Mouse (Mus musculus) cortical plate, adult 2 months (tissue): ENCODE measurements at regions not wholly inside any gene's neighbourhood (a gene's known extent, or its start where the extent isn't known, plus 50 kb on each side); places are given as distances from the start of the nearest gene placed in this dataset.

Source experiments
- CTCF ChIP-seq: fragments of 200-500 bp; IDR thresholded peaks from 2 replicates; pipeline ENCODE4 v1.5.1; 2011; ENCODE audit warnings: mild to moderate bottlenecking, control low read depth, low read length; ENCODE audit not compliant: insufficient read depth; ENCODE audit errors: extremely low read depth
- POLR2A ChIP-seq: fragments of 200-500 bp; IDR thresholded peaks from 2 replicates; pipeline ENCODE4 v1.6.1; 2011; ENCODE audit warnings: mild to moderate bottlenecking, low read length, control low read depth; ENCODE audit not compliant: insufficient read depth; ENCODE audit errors: extremely low read depth

- TF ChIP-seq CTCF (no peak), POLR2A (no peak)
These were observed 73.8 kb upstream of the Bach2 start for GRCm38 (mm10) chr4:32164736-32165241.
